Comparison of ENCODE assay signal across 12 mouse cellular contexts in genomic region chr13:23422351-23422750, GRCm38 (mm10). TPM values are rescaled to one million over a fixed set of nuclear protein-coding genes. Genes with fewer than 3 reads are reported as not detected.
A peak's percentile ranks its signal among the peaks of the same experiment; 100 is the strongest.
DNase-seq lines count a peak whose midpoint lies in the region; ATAC-seq and TF ChIP-seq lines count a peak whose summit lies in the region.
"Had no signal": no experiment of that assay in that cellular context is flagged by ENCODE, and none has a peak within 500 bp of the region (broad histone marks: within the 10 kb centered on the region; RNA-seq: fewer than 3 reads in every experiment).

No protein-coding gene starts in this region.

- no peaks in the 10 kb centered on the region for H3K27me3 ChIP-seq in heart, embryonic 12.5 days (replicated peaks)
- no peaks in the 10 kb centered on the region for H3K27me3 ChIP-seq in E14TG2a.4 (ENCODE audit: insufficient read depth, low read length)
- no peaks in the 10 kb centered on the region for H3K27me3 ChIP-seq in embryonic facial prominence, embryonic 11.5 days (ENCODE audit: control insufficient read depth, insufficient read depth, low read length)
- no peaks in the 10 kb centered on the region for H3K27me3 ChIP-seq in limb, embryonic 14.5 days (ENCODE audit: control insufficient read depth, insufficient read depth, low read length)

- 95% methylated on average over 16 of the region's 16 CpGs for WGBS in heart, embryonic 12.5 days
- WGBS in embryonic facial prominence, embryonic 11.5 days: 97% methylated on average over 16 of the region's 16 CpGs
- WGBS in limb, embryonic 14.5 days: 96% methylated on average over 16 of the region's 16 CpGs

- peaks cover 18% of the 10 kb centered on the region for H3K4me1 ChIP-seq in heart, embryonic 12.5 days (replicated peaks)
- H3K4me1 ChIP-seq in E14TG2a.4 (replicated peaks; ENCODE audit: low read depth, low read length): peaks cover 48% of the 10 kb centered on the region
- H3K4me1 ChIP-seq in embryonic facial prominence, embryonic 11.5 days (ENCODE audit: control insufficient read depth, insufficient read depth, low read length): no peaks in the 10 kb centered on the region; the same call in 1 of the 2 replicates
- H3K4me1 ChIP-seq in limb, embryonic 14.5 days (ENCODE audit: control insufficient read depth, insufficient read depth, low read length): peaks cover 7% of the 10 kb centered on the region; the same call in 1 of the 2 replicates

- DNase-seq in heart, adult 9 months (ENCODE audit: low spot score in 2 of 2): no peak
- DNase-seq in embryonic facial prominence, embryonic 11.5 days (ENCODE audit: low spot score): no peak
- DNase-seq in limb, embryonic 14.5 days (ENCODE audit: low spot score): no peak
- DNase-seq in spleen, adult 12 weeks (ENCODE audit: low spot score): no peak
- no peak for DNase-seq in frontal cortex, postnatal 14 days (ENCODE audit: low spot score in 2 of 2)
- no peak for DNase-seq in adipocyte (ENCODE audit: low spot score)
- DNase-seq: adrenal gland, postnatal 10 days; cerebellum, postnatal 36 days; gastrocnemius, postnatal 25 days; kidney, postnatal 25 days had no signal

- no peak for ATAC-seq in heart, embryonic 12.5 days (ENCODE audit: insufficient number of reproducible peaks, low FRiP score)
- no peak for ATAC-seq in embryonic facial prominence, embryonic 11.5 days (replicated peaks; ENCODE audit: insufficient number of reproducible peaks, low FRiP score, low TSS enrichment, low read depth)
- no peak for ATAC-seq in limb, embryonic 14.5 days (ENCODE audit: low FRiP score, low read depth)

- no peaks in the 10 kb centered on the region for H3K9me3 ChIP-seq in heart, embryonic 12.5 days (replicated peaks)
- H3K9me3 ChIP-seq in E14TG2a.4 (ENCODE audit: low read length): no peaks in the 10 kb centered on the region
- H3K9me3 ChIP-seq in embryonic facial prominence, embryonic 11.5 days (replicated peaks; ENCODE audit: control insufficient read depth, low read length): no peaks in the 10 kb centered on the region
- no peaks in the 10 kb centered on the region for H3K9me3 ChIP-seq in limb, embryonic 14.5 days (ENCODE audit: control insufficient read depth, low read length)

- TF ChIP-seq CTCF in E14TG2a.4 (conservative IDR thresholded peaks at IDR 0.05; ENCODE audit: low read length): no peak

- peak overlapping the region; percentile 97 for H3K4me3 ChIP-seq in heart, embryonic 12.5 days
- peak overlapping the region; percentile 100 for H3K4me3 ChIP-seq in E14TG2a.4 (replicated peaks; ENCODE audit: low read length)
- H3K4me3 ChIP-seq in embryonic facial prominence, embryonic 11.5 days (ENCODE audit: low read depth, low read length): peak overlapping the region; percentile 5; the same call in 1 of the 2 replicates
- H3K4me3 ChIP-seq in limb, embryonic 14.5 days (replicated peaks; ENCODE audit: low read length): no peak overlapping the region

- H3K27ac ChIP-seq in heart, embryonic 12.5 days (ENCODE audit: poor library complexity, severe bottlenecking): no peak overlapping the region
- no peak overlapping the region for H3K27ac ChIP-seq in embryonic facial prominence, embryonic 11.5 days (replicated peaks; ENCODE audit: low read depth, low read length)
- H3K27ac ChIP-seq in limb, embryonic 14.5 days (replicated peaks; ENCODE audit: low read depth, low read length): no peak overlapping the region

- H3K36me3 ChIP-seq in heart, embryonic 12.5 days: peaks cover 39% of the 10 kb centered on the region
- H3K36me3 ChIP-seq in E14TG2a.4 (ENCODE audit: insufficient read depth, low read length): peaks cover 51% of the 10 kb centered on the region
- no peaks in the 10 kb centered on the region; the same call in 1 of the 2 replicates for H3K36me3 ChIP-seq in embryonic facial prominence, embryonic 11.5 days (replicated peaks; ENCODE audit: control insufficient read depth, insufficient read depth, low read depth, low read length)
- peaks cover 35% of the 10 kb centered on the region for H3K36me3 ChIP-seq in limb, embryonic 14.5 days (ENCODE audit: control insufficient read depth, insufficient read depth, low read length)

- no peak overlapping the region for H3K9ac ChIP-seq in heart, embryonic 12.5 days
- no peak overlapping the region for H3K9ac ChIP-seq in embryonic facial prominence, embryonic 11.5 days (replicated peaks; ENCODE audit: low read length)
- H3K9ac ChIP-seq in limb, embryonic 14.5 days (ENCODE audit: low read depth, low read length, severe bottlenecking): no peak overlapping the region

- peak overlapping the region; percentile 98 for H3K4me2 ChIP-seq in heart, embryonic 12.5 days
- no peak overlapping the region for H3K4me2 ChIP-seq in embryonic facial prominence, embryonic 11.5 days (ENCODE audit: low read depth, low read length)
- peak overlapping the region; percentile 90 for H3K4me2 ChIP-seq in limb, embryonic 14.5 days (replicated peaks; ENCODE audit: low read depth, low read length, severe bottlenecking)

- no peak for TF ChIP-seq POLR2A in limb, embryonic 14.5 days (IDR thresholded peaks at IDR 0.05; ENCODE audit: borderline replicate concordance, extremely low read depth, insufficient read depth, insufficient read length)

RNA-seq across cellular contexts. Expression of gene Abt1, which starts 1.3 kb away (rescaled TPM):
- polyA plus RNA-seq in heart, embryonic 12.5 days (2016; fragmentation: Nextera tagmentation; extraction: Ambion mirVana): 8.1 and 8.9 TPM in 2 replicates
- 15.0 and 16.2 TPM in 2 replicates for polyA plus RNA-seq in embryonic facial prominence, embryonic 11.5 days (2014; fragmentation: Nextera tagmentation; extraction: Ambion mirVana)
- polyA plus RNA-seq in limb, embryonic 14.5 days (2012; rRNA removed): 6.9 and 9.9 TPM in 2 replicates
- polyA plus RNA-seq in limb, embryonic 14.5 days (2014; fragmentation: Nextera tagmentation; extraction: Ambion mirVana): 12.0 and 12.2 TPM in 2 replicates

RNA-seq across cellular contexts. Expression of gene Btn1a1, which starts 43.4 kb away (rescaled TPM):
- 2.6 and 2.9 TPM in 2 replicates for polyA plus RNA-seq in heart, embryonic 12.5 days (2016; fragmentation: Nextera tagmentation; extraction: Ambion mirVana)
- 0.24 and 0.35 TPM in 2 replicates for polyA plus RNA-seq in embryonic facial prominence, embryonic 11.5 days (2014; fragmentation: Nextera tagmentation; extraction: Ambion mirVana)
- polyA plus RNA-seq in limb, embryonic 14.5 days (2012; rRNA removed): 0.31 and 0.32 TPM in 2 replicates
- polyA plus RNA-seq in limb, embryonic 14.5 days (2014; fragmentation: Nextera tagmentation; extraction: Ambion mirVana): not detected in 2 replicates

RNA-seq across cellular contexts. Expression of gene Zfp322a, which starts 53.3 kb away (rescaled TPM):
- 43.0 and 46.7 TPM in 2 replicates for polyA plus RNA-seq in heart, embryonic 12.5 days (2016; fragmentation: Nextera tagmentation; extraction: Ambion mirVana)
- polyA plus RNA-seq in embryonic facial prominence, embryonic 11.5 days (2014; fragmentation: Nextera tagmentation; extraction: Ambion mirVana): 72.4 and 76.2 TPM in 2 replicates
- 15.1 and 20.2 TPM in 2 replicates for polyA plus RNA-seq in limb, embryonic 14.5 days (2012; rRNA removed)
- polyA plus RNA-seq in limb, embryonic 14.5 days (2014; fragmentation: Nextera tagmentation; extraction: Ambion mirVana): 42.9 and 50.7 TPM in 2 replicates
